Mouse (Mus musculus) MEL (cell line): ENCODE measurements around the gene Sik3. TPM values are rescaled to one million over a fixed set of nuclear protein-coding genes. Genes with fewer than 3 reads are reported as not detected.

Source experiments
- DNase-seq: peaks from one replicate; pipeline ENCODE4 v3.0.0; 2011; ENCODE audit warnings: low read depth, low spot score
- H3K27ac ChIP-seq: 2 replicates; pipeline ENCODE4 v1.5.1; 2012; ENCODE audit warnings: low read depth, mild to moderate bottlenecking, control low read depth, low read length, moderate library complexity; ENCODE audit not compliant: control insufficient read depth
- H3K27me3 ChIP-seq, 2 experiments: fragments of 150-350 bp in 1 of 2; sonication (generic) in 1 of 2; 2 replicates each; pipeline ENCODE4 v1.6.1; 2012; ENCODE audit warnings: low read length in 2 of 2, mild to moderate bottlenecking in 2 of 2, improper control_type of control experiment in 1 of 2, moderate library complexity in 1 of 2; ENCODE audit not compliant: insufficient read depth in 2 of 2, control insufficient read depth in 1 of 2
- H3K36me3 ChIP-seq, 2 experiments: 2 replicates each; pipeline ENCODE4 v1.6.1; 2012 to 2014; ENCODE audit warnings: low read length in 2 of 2, improper control_type of control experiment in 1 of 2, inconsistent platforms in 1 of 2, mild to moderate bottlenecking in 1 of 2; ENCODE audit not compliant: insufficient read depth in 2 of 2, control insufficient read depth in 1 of 2
- H3K4me1 ChIP-seq, 2 experiments: fragments of 150-350 bp in 1 of 2; sonication (generic) in 1 of 2; 2 replicates each; pipeline ENCODE4 v1.6.1; 2012; ENCODE audit warnings: low read length in 2 of 2, improper control_type of control experiment in 1 of 2, mild to moderate bottlenecking in 1 of 2; ENCODE audit not compliant: insufficient read depth in 2 of 2, control insufficient read depth in 1 of 2
- H3K4me3 ChIP-seq, 2 experiments: fragments of 150-350 bp in 1 of 2; sonication (generic) in 1 of 2; 2 replicates each; pipeline ENCODE4 v1.5.1; 2012; ENCODE audit warnings: low read depth in 2 of 2, low read length in 2 of 2, mild to moderate bottlenecking in 2 of 2, moderate library complexity in 2 of 2, control low read depth in 1 of 2, improper control_type of control experiment in 1 of 2; ENCODE audit not compliant: control insufficient read depth in 1 of 2, insufficient read depth in 1 of 2
- H3K79me2 ChIP-seq: 2 replicates; pipeline ENCODE4 v1.6.1; 2012; ENCODE audit warnings: mild to moderate bottlenecking, low read length, moderate library complexity; ENCODE audit not compliant: control insufficient read depth, poor library complexity, insufficient read depth
- H3K9ac ChIP-seq: 2 replicates; pipeline ENCODE4 v1.6.1; 2012; ENCODE audit warnings: low read depth, mild to moderate bottlenecking, control low read depth, low read length, moderate library complexity; ENCODE audit not compliant: control insufficient read depth, poor library complexity, severe bottlenecking
- H3K9me3 ChIP-seq: fragments of 150-350 bp; sonication (generic); replicated peaks from 2 replicates; pipeline ENCODE4 v1.6.1; 2012; ENCODE audit warnings: mild to moderate bottlenecking, low read length, improper control_type of control experiment, moderate library complexity; ENCODE audit not compliant: insufficient read depth
- CTCF ChIP-seq, 3 experiments: IDR thresholded peaks in 2 of 3; conservative IDR thresholded peaks in 1 of 3; 2 replicates each; pipeline ENCODE4 v1.5.1; 2011 to 2012; ENCODE audit warnings: low read length in 3 of 3, low read depth in 2 of 3, mild to moderate bottlenecking in 2 of 3, improper control_type of control experiment in 1 of 3, inconsistent platforms in 1 of 3, mixed read lengths in 1 of 3, moderate library complexity in 1 of 3; ENCODE audit not compliant: control insufficient read depth in 1 of 3, insufficient read depth in 1 of 3, poor library complexity in 1 of 3, severe bottlenecking in 1 of 3
- E2F4 ChIP-seq: IDR thresholded peaks from 2 replicates; pipeline ENCODE4 v1.6.1; 2011; ENCODE audit warnings: low read depth, low read length, improper control_type of control experiment, borderline replicate concordance
- ELF1 ChIP-seq: IDR thresholded peaks from 2 replicates; pipeline ENCODE4 v1.6.1; 2014; ENCODE audit warnings: low read depth, mild to moderate bottlenecking, inconsistent platforms, low read length, improper control_type of control experiment, moderate library complexity
- EP300 ChIP-seq, 2 experiments: IDR thresholded peaks; 2 replicates each; pipeline ENCODE4 v1.6.1; 2011; ENCODE audit warnings: improper control_type of control experiment in 2 of 2, low read length in 2 of 2, low read depth in 1 of 2, mild to moderate bottlenecking in 1 of 2
- ETS1 ChIP-seq: IDR thresholded peaks from 2 replicates; pipeline ENCODE4 v1.6.1; 2012; ENCODE audit warnings: low read depth, mild to moderate bottlenecking, inconsistent platforms, low read length, improper control_type of control experiment, moderate library complexity
- GABPA ChIP-seq: IDR thresholded peaks from 2 replicates; pipeline ENCODE4 v1.6.1; 2012; ENCODE audit warnings: low read depth, mild to moderate bottlenecking, inconsistent platforms, low read length, improper control_type of control experiment, moderate library complexity
- GATA1 ChIP-seq: IDR thresholded peaks from 2 replicates; pipeline ENCODE4 v1.6.1; 2011; ENCODE audit warnings: low read depth, low read length, improper control_type of control experiment
- MEF2A ChIP-seq: IDR thresholded peaks from 2 replicates; pipeline ENCODE4 v1.6.1; 2014; ENCODE audit warnings: low read depth, mild to moderate bottlenecking, inconsistent platforms, low read length, improper control_type of control experiment; ENCODE audit not compliant: poor library complexity, insufficient replicate concordance, severe bottlenecking; ENCODE audit errors: extremely low read depth
- MXI1 ChIP-seq: IDR thresholded peaks from 2 replicates; pipeline ENCODE4 v1.6.1; 2011; ENCODE audit warnings: mild to moderate bottlenecking, low read depth, low read length, improper control_type of control experiment
- NELFE ChIP-seq: IDR thresholded peaks from 2 replicates; pipeline ENCODE4 v1.6.1; 2011; ENCODE audit warnings: low read depth, low read length, improper control_type of control experiment
- POLR2A ChIP-seq, 2 experiments: IDR thresholded peaks; 2 replicates each; pipeline ENCODE4 v1.6.1; 2011 to 2012; ENCODE audit warnings: low read length in 2 of 2, mild to moderate bottlenecking in 2 of 2, control low read depth in 1 of 2, improper control_type of control experiment in 1 of 2, low read depth in 1 of 2, moderate library complexity in 1 of 2; ENCODE audit not compliant: control insufficient read depth in 1 of 2, insufficient read depth in 1 of 2, poor library complexity in 1 of 2
- POLR2AphosphoS2 ChIP-seq: IDR thresholded peaks from 2 replicates; pipeline ENCODE4 v1.6.1; 2011; ENCODE audit warnings: low read length, improper control_type of control experiment
- POLR2AphosphoS5 ChIP-seq: IDR thresholded peaks from 2 replicates; pipeline ENCODE4 v1.6.1; 2012; ENCODE audit warnings: low read depth, borderline replicate concordance, mild to moderate bottlenecking, inconsistent platforms, low read length, moderate library complexity, mixed read lengths
- RAD21 ChIP-seq: IDR thresholded peaks from 2 replicates; pipeline ENCODE4 v1.6.1; 2011; ENCODE audit warnings: mild to moderate bottlenecking, low read depth, low read length, improper control_type of control experiment
- SIN3A ChIP-seq: IDR thresholded peaks from 2 replicates; pipeline ENCODE4 v1.6.1; 2012; ENCODE audit warnings: low read length, improper control_type of control experiment, inconsistent platforms
- SMC3 ChIP-seq: IDR thresholded peaks from 2 replicates; pipeline ENCODE4 v1.6.1; 2011; ENCODE audit warnings: low read depth, low read length, improper control_type of control experiment
- TBP ChIP-seq: IDR thresholded peaks from 2 replicates; pipeline ENCODE4 v1.8.0; 2011; ENCODE audit warnings: low read depth, low read length, improper control_type of control experiment
- TCF12 ChIP-seq: IDR thresholded peaks from 2 replicates; pipeline ENCODE4 v1.6.1; 2014; ENCODE audit warnings: low read depth, mild to moderate bottlenecking, inconsistent platforms, low read length, improper control_type of control experiment, moderate library complexity
- USF2 ChIP-seq, 2 experiments: IDR thresholded peaks; 2 replicates each; pipeline ENCODE4 v1.6.1; 2011 to 2012; ENCODE audit warnings: improper control_type of control experiment in 2 of 2, low read length in 2 of 2, borderline replicate concordance in 1 of 2, inconsistent platforms in 1 of 2, low read depth in 1 of 2, mild to moderate bottlenecking in 1 of 2; ENCODE audit not compliant: insufficient read depth in 1 of 2
- ZKSCAN1 ChIP-seq: IDR thresholded peaks from 2 replicates; pipeline ENCODE4 v1.6.1; 2012; ENCODE audit warnings: low read depth, mild to moderate bottlenecking, inconsistent platforms, low read length, improper control_type of control experiment, moderate library complexity
- polyA plus RNA-seq, 2 experiments: library from polyadenylated mRNA; stranded (reverse) in 1 of 2; unstranded in 1 of 2; fragments of >175 nt in 1 of 2; fragments of >200 nt in 1 of 2; gene quantifications; 2 replicates each; pipeline versions ENCODE4 v1.2.1 to v1.2.4; 2012; ENCODE audit warnings: low replicate concordance in 2 of 2, low read depth in 1 of 2; ENCODE audit not compliant: insufficient read length in 2 of 2, insufficient read depth in 1 of 2, missing spikeins in 1 of 2
- total RNA-seq: library from RNA; depleted of rRNA; stranded (reverse); fragments of 300-350 nt; gene quantifications from 2 replicates; pipeline ENCODE4 v1.2.3, GENCODE M21; 2012

Gene Sik3
- total and polyA plus RNA-seq, 3 experiments: 78.7 to 111 TPM; not detected in 1

- peak; percentile 58 for TF ChIP-seq GATA1
- no peak for TF ChIP-seq SMC3
- 0 out of 2 replicates have a peak, but pooled peaks have one; percentile 2 for TF ChIP-seq TCF12
- peak; percentile 44; the same call in 1 of the 2 replicates for TF ChIP-seq ETS1
- no peak; a peak in 1 of 4 replicates for TF ChIP-seq EP300 (IDR thresholded peaks at IDR 0.05; ENCODE audit: low read depth in 1 of 2, low read length in 2 of 2)
- TF ChIP-seq POLR2AphosphoS2: no peak
- TF ChIP-seq SIN3A: 0 out of 2 replicates have a peak, but pooled peaks have one; percentile 7
- TF ChIP-seq GABPA: no peak
- TF ChIP-seq POLR2AphosphoS5: no peak
- TF ChIP-seq E2F4: no peak
- peak; percentile 75 for DNase-seq
- peak overlapping the region; percentile 77 to 81 for H3K4me3 ChIP-seq
- H3K27me3 ChIP-seq: no peaks in the 10 kb centered on the region
- peaks cover 41% of the 10 kb centered on the region for H3K79me2 ChIP-seq
- peaks cover 0 to 23% of the 10 kb centered on the region in 2 experiments; a peak in 3 of 4 replicates for H3K36me3 ChIP-seq
- H3K27ac ChIP-seq: peak overlapping the region; percentile 92
- no peaks in the 10 kb centered on the region for H3K9me3 ChIP-seq
- peak overlapping the region; percentile 92 for H3K9ac ChIP-seq
- H3K4me1 ChIP-seq: peaks cover 6 to 20% of the 10 kb centered on the region in 2 experiments
These were observed 27.4 kb upstream of the Sik3 start for GRCm38 (mm10) chr9:45985229-45985567.

- H3K79me2 ChIP-seq: no peaks in the 10 kb centered on the region
These were observed 13.6 kb upstream of the Sik3 start for GRCm38 (mm10) chr9:45999009-45999408.

More at GRCm38 (mm10) chr9:45999009-45999408, 13.6 kb upstream of the Sik3 start:
- no peaks in the 10 kb centered on the region for H3K9me3 ChIP-seq
- TF ChIP-seq ELF1 (no peak), NELFE (no peak), ZKSCAN1 (no peak), E2F4 (no peak), CTCF (IDR thresholded peaks at IDR 0.05 in 2 of 3, conservative IDR thresholded peaks at IDR 0.05 in 1 of 3; ENCODE audit: control insufficient read depth in 1 of 3, insufficient read depth in 1 of 3, low read depth in 2 of 3, low read length in 3 of 3, poor library complexity in 1 of 3, severe bottlenecking in 1 of 3) (no peak), USF2 (IDR thresholded peaks at IDR 0.05; ENCODE audit: borderline replicate concordance in 1 of 2, insufficient read depth in 1 of 2, low read depth in 1 of 2, low read length in 2 of 2) (no peak), TBP (no peak), MXI1 (no peak), POLR2A (IDR thresholded peaks at IDR 0.05; ENCODE audit: control insufficient read depth in 1 of 2, insufficient read depth in 1 of 2, low read depth in 1 of 2, low read length in 2 of 2, poor library complexity in 1 of 2) (no peak), RAD21 (no peak), MEF2A (no peak)
- peaks cover 0 to 6% of the 10 kb centered on the region in 2 experiments; a peak in 1 of 4 replicates for H3K4me1 ChIP-seq
- no peak overlapping the region for H3K9ac ChIP-seq
- no peak for DNase-seq
- no peak overlapping the region for H3K4me3 ChIP-seq
- H3K27me3 ChIP-seq: no peaks in the 10 kb centered on the region
- H3K36me3 ChIP-seq: peaks cover 0 to 2% of the 10 kb centered on the region in 2 experiments; a peak in 1 of 4 replicates
- no peak overlapping the region for H3K27ac ChIP-seq
